Mouse (Mus musculus): ENCODE measurements around the gene Wdr82. TPM values are rescaled to one million over a fixed set of nuclear protein-coding genes. Genes with fewer than 3 reads are reported as not detected.
A peak's percentile ranks its signal among the peaks of the same experiment; 100 is the strongest.
"Not testable (repeated sequence)": the region's sequence is repeated elsewhere in the genome, so short reads cannot be mapped to it uniquely, and the experiment has no call there.

Gene Wdr82
- polyA plus RNA-seq, 1 experiment from 2014 or later, result 11.8 TPM

DNA sequence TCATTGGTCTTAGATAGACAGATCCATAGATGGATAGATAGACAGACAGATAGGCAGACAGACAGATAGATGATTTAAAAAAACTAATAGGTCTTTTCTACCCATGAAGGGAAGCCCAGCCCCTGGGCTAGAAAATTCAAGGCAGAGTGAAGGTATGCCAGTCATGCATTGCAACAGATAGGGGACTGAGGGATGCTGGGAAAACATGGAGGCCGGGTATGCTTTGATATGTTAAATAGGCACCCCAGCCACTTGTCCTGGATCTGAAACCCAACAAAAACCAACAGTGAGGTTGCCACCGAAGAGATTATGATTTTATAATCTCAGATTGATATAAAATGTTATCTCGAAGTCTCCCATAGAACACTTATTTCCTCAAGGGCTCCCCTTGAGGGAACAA lies 3.5 kb upstream of the Wdr82 start:
- WGBS (ENCODE audit: insufficient replicate concordance), result 63% methylated on average over 3 of the region's 3 CpGs
- no peak for ATAC-seq
- Histone ChIP-seq H3K27ac (no peak overlapping the region), H3K4me1 (peaks cover 12% of the 10 kb centered on the region), H3K9me3 (replicated peaks) (no peaks in the 10 kb centered on the region), H3K4me3 (no peak overlapping the region), H3K4me2 (no peak overlapping the region), H3K9ac (no peak overlapping the region), H3K36me3 (no peaks in the 10 kb centered on the region), H3K27me3 (replicated peaks) (0 out of 2 replicates have a peak, but pooled peaks cover 3% of the 10 kb centered on the region)

DNA sequence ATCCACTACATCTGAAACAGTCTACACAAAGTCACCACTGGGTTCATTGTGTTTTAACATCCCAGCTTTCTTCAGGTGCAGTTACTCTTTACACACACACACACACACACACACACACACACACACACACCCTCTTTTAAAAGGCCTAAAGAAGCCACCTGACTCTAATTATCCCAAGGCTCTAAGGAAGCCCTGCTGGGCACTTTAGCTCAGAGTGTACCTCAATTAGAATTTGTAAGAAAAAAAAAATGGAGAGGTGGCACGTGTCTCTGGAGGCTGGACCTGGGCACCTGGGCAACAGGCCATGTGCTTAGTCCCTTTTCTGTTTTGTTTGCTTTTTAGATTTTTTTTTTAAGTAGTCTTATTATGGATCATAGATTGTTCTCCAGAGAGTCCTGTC lies 3.0 kb upstream of the Wdr82 start:
- no peak overlapping the region for H3K9ac ChIP-seq
- ATAC-seq, result no peak

DNA sequence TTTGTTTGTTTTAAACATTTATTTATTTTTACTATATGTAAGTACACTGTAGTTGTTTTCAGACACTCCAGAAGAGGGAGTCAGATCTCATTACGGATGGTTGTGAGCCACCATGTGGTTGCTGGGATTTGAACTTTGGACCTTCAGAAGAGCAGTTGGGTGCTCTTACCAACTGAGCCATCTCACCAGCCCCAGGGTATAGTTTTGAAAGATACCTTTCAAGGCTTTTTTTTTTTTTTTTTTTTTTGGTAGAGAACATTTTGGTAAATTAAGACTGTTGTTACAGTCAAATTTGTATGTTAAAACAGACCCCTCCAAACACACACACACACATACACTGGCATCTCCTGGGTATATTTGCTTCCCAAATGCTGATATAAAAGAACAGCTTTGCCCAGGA lies 1.7 kb upstream of the Wdr82 start:
- not testable (repeated sequence) for H3K9ac ChIP-seq; H3K4me2 ChIP-seq; H3K27ac ChIP-seq; ATAC-seq; H3K4me3 ChIP-seq; H3K9me3 ChIP-seq (replicated peaks); H3K36me3 ChIP-seq; H3K27me3 ChIP-seq (replicated peaks)
- 67% methylated on average over 1 of the region's 1 CpGs for WGBS (ENCODE audit: insufficient replicate concordance)
- H3K4me1 ChIP-seq, result peaks cover 28% of the 10 kb centered on the region

More for the DNA sequence above, 3.0 kb upstream of the Wdr82 start:
- Histone ChIP-seq H3K27me3 (replicated peaks) (0 out of 2 replicates have a peak, but pooled peaks cover under 1% of the 10 kb centered on the region), H3K4me2 (no peak overlapping the region), H3K4me1 (peaks cover 15% of the 10 kb centered on the region), H3K9me3 (replicated peaks) (no peaks in the 10 kb centered on the region), H3K36me3 (no peaks in the 10 kb centered on the region), H3K27ac (no peak overlapping the region), H3K4me3 (no peak overlapping the region)
- 67% methylated on average over 1 of the region's 1 CpGs for WGBS (ENCODE audit: insufficient replicate concordance)

GRCm38 (mm10) chr9:106169917-106170316 lies 811 bp upstream of the Wdr82 start:
- Histone ChIP-seq H3K36me3 (peaks cover 15% of the 10 kb centered on the region; the same call in 1 of the 2 replicates), H3K4me1 (peaks cover 36% of the 10 kb centered on the region), H3K27me3 (replicated peaks) (no peaks in the 10 kb centered on the region), H3K4me3 (no peak overlapping the region), H3K9ac (peak overlapping the region; percentile 89; the same call in 1 of the 2 replicates), H3K9me3 (replicated peaks) (no peaks in the 10 kb centered on the region), H3K27ac (no peak overlapping the region), H3K4me2 (peak overlapping the region; percentile 93)
- no peak for ATAC-seq
- WGBS (ENCODE audit: insufficient replicate concordance), result 40% methylated on average over 6 of the region's 6 CpGs

- peak overlapping the region; percentile 92 for H3K4me3 ChIP-seq
- peak overlapping the region; percentile 93 for H3K4me2 ChIP-seq
- WGBS (ENCODE audit: insufficient replicate concordance), result 2% methylated on average over 30 of the region's 30 CpGs
- peaks cover 46% of the 10 kb centered on the region for H3K4me1 ChIP-seq
- H3K27ac ChIP-seq, result peak overlapping the region; percentile 92
- no peaks in the 10 kb centered on the region for H3K27me3 ChIP-seq (replicated peaks)
- H3K9me3 ChIP-seq (replicated peaks), result no peaks in the 10 kb centered on the region
- peaks cover 29% of the 10 kb centered on the region for H3K36me3 ChIP-seq
- H3K9ac ChIP-seq, result peak overlapping the region; percentile 89
- ATAC-seq, result peak; percentile 43
These were observed 824 bp downstream of the Wdr82 start for GRCm38 (mm10) chr9:106171346-106172158.

DNA sequence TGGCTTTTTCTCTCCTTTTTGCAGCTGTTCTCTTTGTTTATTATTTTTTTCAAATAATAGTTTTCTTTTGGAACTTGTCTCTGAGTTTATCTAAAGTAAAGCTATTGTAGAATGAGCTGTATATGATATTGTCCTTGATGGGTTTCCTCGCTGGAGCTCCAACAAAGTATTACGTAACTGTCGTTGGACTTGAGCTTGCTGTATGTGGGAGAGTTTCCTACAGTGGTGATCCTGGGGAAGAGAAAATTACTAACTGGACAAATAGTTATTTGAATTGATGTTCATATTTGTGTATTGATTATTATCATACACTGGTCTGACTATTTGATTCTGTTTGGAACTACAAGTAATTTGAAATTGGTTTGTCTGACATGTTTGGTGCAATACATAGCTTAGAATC lies 1.8 kb downstream of the Wdr82 start:
- Histone ChIP-seq H3K27ac (no peak overlapping the region), H3K4me2 (peak overlapping the region; percentile 93), H3K9me3 (replicated peaks) (no peaks in the 10 kb centered on the region), H3K36me3 (peaks cover 39% of the 10 kb centered on the region), H3K4me1 (peaks cover 46% of the 10 kb centered on the region), H3K4me3 (peak overlapping the region; percentile 92), H3K27me3 (replicated peaks) (no peaks in the 10 kb centered on the region), H3K9ac (peak overlapping the region; percentile 89)
- ATAC-seq, result no peak
- WGBS (ENCODE audit: insufficient replicate concordance), result 5% methylated on average over 3 of the region's 3 CpGs

DNA sequence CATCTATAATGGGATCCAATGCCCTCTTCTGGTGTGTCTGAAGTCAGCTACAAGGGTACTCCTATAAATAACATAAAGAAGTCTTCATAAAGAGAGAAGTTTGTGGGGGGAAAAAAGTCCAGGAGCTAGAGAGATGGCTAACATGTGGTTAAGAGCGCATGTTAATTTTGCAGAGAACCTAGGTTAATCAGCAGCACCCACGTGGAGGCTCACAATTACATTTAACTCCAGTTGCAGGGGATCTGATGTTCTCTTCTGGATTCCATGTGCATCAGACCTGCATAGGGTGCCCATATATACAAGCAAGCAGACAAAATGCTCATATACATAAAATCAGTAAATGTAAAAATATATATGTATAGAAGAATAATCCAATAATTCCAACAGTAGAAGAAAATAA lies 2.6 kb downstream of the Wdr82 start:
- Histone ChIP-seq H3K4me3 (peak overlapping the region; percentile 92), H3K9me3 (replicated peaks) (no peaks in the 10 kb centered on the region), H3K27ac (no peak overlapping the region), H3K9ac (peak overlapping the region; percentile 89), H3K27me3 (replicated peaks) (no peaks in the 10 kb centered on the region), H3K4me2 (peak overlapping the region; percentile 93), H3K36me3 (peaks cover 47% of the 10 kb centered on the region), H3K4me1 (peaks cover 46% of the 10 kb centered on the region)
- WGBS (ENCODE audit: insufficient replicate concordance), result 51% methylated on average over 2 of the region's 2 CpGs
- no peak for ATAC-seq

GRCm38 (mm10) chr9:106175552-106176200 lies 4.9 kb downstream of the Wdr82 start:
- Histone ChIP-seq H3K4me2 (0 out of 2 replicates have a peak overlapping the region, but pooled peaks have one; percentile 6), H3K4me3 (no peak overlapping the region), H3K27me3 (replicated peaks) (no peaks in the 10 kb centered on the region), H3K4me1 (peaks cover 37% of the 10 kb centered on the region), H3K27ac (no peak overlapping the region), H3K9ac (no peak overlapping the region; the same call in 1 of the 2 replicates), H3K36me3 (peaks cover 70% of the 10 kb centered on the region), H3K9me3 (replicated peaks) (no peaks in the 10 kb centered on the region)
- no peak for ATAC-seq
- 58% methylated on average over 3 of the region's 3 CpGs for WGBS (ENCODE audit: insufficient replicate concordance)

DNA sequence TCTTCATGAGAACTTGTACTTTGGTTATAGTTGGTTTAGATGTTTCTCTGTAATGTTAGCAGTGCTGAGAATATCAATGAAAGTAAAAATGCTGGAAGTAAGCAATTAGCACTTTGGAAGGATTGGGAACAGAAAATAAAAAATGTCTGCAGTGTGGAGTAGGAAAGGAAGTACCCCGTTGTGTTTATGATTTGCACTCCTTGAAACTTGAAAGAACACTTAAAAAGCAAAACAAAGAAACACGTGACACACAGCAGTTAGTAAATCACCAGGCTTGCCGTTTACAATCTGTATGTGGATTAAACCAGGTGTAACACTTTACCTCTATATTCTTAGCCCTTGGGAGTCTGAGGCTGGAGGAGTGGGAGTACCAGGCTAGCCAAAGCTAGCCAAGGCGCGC lies 6.0 kb downstream of the Wdr82 start:
- peaks cover 37% of the 10 kb centered on the region for H3K4me1 ChIP-seq
- 83% methylated on average over 5 of the region's 5 CpGs for WGBS (ENCODE audit: insufficient replicate concordance)
- no peaks in the 10 kb centered on the region for H3K9me3 ChIP-seq (replicated peaks)
- H3K9ac ChIP-seq, result no peak overlapping the region
- no peak overlapping the region for H3K27ac ChIP-seq
- no peak for ATAC-seq
- no peak overlapping the region for H3K4me3 ChIP-seq
- no peaks in the 10 kb centered on the region for H3K27me3 ChIP-seq (replicated peaks)
- H3K36me3 ChIP-seq, result peaks cover 81% of the 10 kb centered on the region
- no peak overlapping the region for H3K4me2 ChIP-seq

GRCm38 (mm10) chr9:106177799-106178198 lies 7.1 kb downstream of the Wdr82 start:
- peaks cover 30% of the 10 kb centered on the region for H3K4me1 ChIP-seq
- H3K9me3 ChIP-seq (replicated peaks), result no peaks in the 10 kb centered on the region
- no peaks in the 10 kb centered on the region for H3K27me3 ChIP-seq (replicated peaks)
- H3K36me3 ChIP-seq, result peaks cover 91% of the 10 kb centered on the region
- H3K27ac ChIP-seq, result no peak overlapping the region
- no peak for ATAC-seq
- WGBS (ENCODE audit: insufficient replicate concordance), result 93% methylated on average over 6 of the region's 6 CpGs
- no peak overlapping the region for H3K4me3 ChIP-seq
- H3K4me2 ChIP-seq, result no peak overlapping the region
- H3K9ac ChIP-seq, result no peak overlapping the region

DNA sequence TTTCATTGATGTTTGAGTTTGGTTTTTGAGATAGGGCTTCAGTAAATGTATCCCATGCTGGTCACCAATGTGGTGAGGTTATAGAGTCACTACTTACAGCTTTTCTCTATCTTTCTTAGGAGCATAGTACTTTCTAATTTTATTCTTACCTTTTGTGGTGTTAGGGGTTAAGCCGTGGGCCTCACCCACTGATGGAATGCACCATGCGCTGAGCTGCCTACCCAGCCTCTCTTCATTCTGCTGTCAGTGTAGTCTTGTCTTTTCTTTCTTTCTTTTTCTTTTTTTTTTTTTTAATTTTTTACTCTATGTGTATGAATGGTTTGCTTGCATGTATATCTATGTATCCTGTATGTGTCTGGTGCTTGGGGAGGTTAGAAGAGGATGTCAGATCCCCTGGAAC lies 8.7 kb downstream of the Wdr82 start:
- peaks cover 96% of the 10 kb centered on the region for H3K36me3 ChIP-seq

DNA sequence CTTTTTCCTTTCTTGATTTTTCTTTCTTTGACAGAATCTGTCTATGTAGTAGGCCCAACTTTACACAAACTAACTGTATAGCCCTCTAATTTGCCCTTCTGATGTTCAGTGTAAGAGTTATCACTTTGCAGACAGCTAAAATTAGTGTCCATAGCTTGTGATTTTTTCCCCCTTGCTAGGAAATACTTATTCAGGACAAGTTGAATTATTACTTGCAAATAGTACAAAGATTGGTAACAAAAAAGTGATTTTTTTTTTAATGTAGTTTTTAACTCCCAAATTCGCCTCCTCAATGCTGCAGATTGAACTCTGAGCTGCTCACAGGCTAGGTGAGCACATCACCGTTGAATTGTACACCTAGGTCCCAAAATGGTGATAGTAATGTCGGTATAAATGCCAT lies 9.2 kb downstream of the Wdr82 start:
- H3K4me1 ChIP-seq, result peaks cover 9% of the 10 kb centered on the region
- WGBS (ENCODE audit: insufficient replicate concordance), result 87% methylated on average over 3 of the region's 3 CpGs
- no peaks in the 10 kb centered on the region for H3K27me3 ChIP-seq (replicated peaks)
- no peak overlapping the region for H3K9ac ChIP-seq
- no peaks in the 10 kb centered on the region for H3K9me3 ChIP-seq (replicated peaks)
- H3K36me3 ChIP-seq, result peaks cover 98% of the 10 kb centered on the region
- no peak for ATAC-seq
- H3K4me2 ChIP-seq, result no peak overlapping the region
- no peak overlapping the region for H3K4me3 ChIP-seq
- no peak overlapping the region for H3K27ac ChIP-seq

More for the DNA sequence above, 8.7 kb downstream of the Wdr82 start:
- Histone ChIP-seq H3K27me3 (replicated peaks) (no peaks in the 10 kb centered on the region), H3K9ac (no peak overlapping the region), H3K4me1 (peaks cover 14% of the 10 kb centered on the region), H3K9me3 (replicated peaks) (no peaks in the 10 kb centered on the region), H3K27ac (no peak overlapping the region), H3K4me3 (no peak overlapping the region), H3K4me2 (no peak overlapping the region)
- 83% methylated on average over 2 of the region's 2 CpGs for WGBS (ENCODE audit: insufficient replicate concordance)
- ATAC-seq, result no peak

Data from liver, embryonic 12.5 days (tissue).